Mouse (Mus musculus) forelimb bud, embryonic 11.5 days (tissue): ENCODE measurements around the gene Ndufa10.
A peak's percentile ranks its signal among the peaks of the same experiment; 100 is the strongest.
"Not testable (repeated sequence)": the region's sequence is repeated elsewhere in the genome, so short reads cannot be mapped to it uniquely, and the experiment has no call there.

Source experiments
- DNase-seq: peaks from one replicate; pipeline ENCODE4 v3.0.0-alpha.2; 2012; ENCODE audit warnings: low read depth, low spot score

Gene Ndufa10

DNA sequence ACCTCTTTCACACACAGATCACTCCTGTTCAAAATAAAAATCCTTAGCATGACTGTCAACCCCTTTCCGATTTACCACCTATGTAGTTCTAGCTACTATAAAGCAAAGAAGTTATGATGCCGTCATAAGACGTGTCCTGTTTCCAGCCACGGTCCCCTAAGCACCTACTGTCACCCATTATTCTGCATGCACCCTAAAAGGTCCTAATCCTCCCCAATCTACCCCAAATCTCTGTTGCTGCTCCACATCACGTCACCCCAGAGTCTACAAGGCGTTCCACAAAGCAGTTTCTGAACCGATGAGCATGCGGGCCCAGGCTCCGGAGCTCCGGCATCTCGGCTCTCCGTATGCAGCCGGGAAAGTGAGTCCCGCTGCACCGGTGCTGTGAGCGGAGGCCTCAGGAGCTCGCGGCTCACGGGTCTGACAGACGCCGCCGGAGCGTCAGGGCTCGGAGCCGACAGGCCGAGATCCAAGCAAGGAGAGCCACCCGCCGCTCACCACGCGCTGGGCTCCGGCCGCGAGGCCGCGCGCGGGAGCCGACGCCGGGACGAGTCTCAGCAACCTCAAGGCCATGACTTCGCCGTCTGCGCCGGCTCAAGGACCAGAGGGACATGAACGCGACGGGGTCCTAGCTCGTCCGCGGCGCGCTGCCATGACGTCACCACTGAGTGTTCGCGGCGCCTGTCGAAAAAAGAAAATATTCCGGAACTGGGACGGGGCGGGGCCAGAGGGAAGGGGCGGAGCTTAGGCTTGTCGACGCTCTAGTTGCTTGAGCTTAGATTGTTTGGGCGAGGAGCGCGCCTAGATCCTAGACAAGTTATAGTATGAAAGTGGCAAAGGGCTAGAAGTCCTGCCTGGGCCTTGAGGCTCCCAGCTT lies at the start of gene Ndufa10:
TSS of gene Ndufa10 (minus strand) at position 696 of the 877 bp plus-strand sequence.
- DNase-seq, result peak; percentile 93

DNA sequence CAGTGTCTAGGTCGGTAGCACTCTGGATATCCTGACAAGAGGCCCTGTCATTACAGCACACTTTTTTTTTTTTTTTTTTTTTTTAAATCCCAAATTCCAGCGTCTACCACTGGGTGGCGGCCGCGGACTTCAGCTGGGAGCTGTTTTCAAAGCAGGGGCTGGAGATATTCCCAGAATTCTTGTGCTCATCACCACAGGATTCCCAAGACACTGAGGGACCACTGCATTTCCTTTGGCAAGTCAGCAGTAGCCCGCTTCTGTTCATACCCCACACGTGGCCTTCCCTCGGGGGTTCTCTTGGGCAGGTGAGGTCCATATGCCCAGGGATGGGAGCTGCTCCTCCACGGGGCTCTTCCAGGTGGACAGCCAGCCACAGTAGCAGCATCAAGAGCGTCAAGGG lies 47.7 kb upstream of the Ndufa10 start:
- peak; percentile 51 for DNase-seq

DNA sequence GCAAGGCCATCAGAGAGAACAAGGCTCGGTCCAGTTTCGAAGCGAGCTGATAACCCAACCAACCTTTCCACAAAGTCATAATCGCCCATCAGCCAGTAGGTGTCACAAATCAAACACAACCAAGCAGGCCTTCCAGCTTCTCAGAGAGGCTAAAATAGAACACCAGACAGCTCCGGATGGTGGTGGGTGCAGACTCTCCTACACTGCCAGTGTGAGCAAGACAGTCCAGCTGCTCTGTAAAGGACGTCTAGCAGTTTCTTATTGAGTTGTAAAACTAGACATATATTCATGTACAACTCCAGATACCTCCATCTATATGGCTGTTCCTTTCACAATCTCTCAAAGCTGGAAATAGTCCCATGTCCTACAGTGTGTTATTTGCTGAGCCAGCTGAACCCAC lies 45.4 kb upstream of the Ndufa10 start:
- no peak for DNase-seq

GRCm38 (mm10) chr1:92518561-92518960 lies 44.9 kb upstream of the Ndufa10 start, which contains the start of gene Olfr1414:
Olfr1414 (minus strand) TSS chr1:92518661.
- DNase-seq, result no peak

GRCm38 (mm10) chr1:92515390-92515789 lies 41.7 kb upstream of the Ndufa10 start:
- no peak for DNase-seq

- DNase-seq, result not testable (repeated sequence)
Measured at GRCm38 (mm10) chr1:92511646-92512045, 38.0 kb upstream of the Ndufa10 start.

DNA sequence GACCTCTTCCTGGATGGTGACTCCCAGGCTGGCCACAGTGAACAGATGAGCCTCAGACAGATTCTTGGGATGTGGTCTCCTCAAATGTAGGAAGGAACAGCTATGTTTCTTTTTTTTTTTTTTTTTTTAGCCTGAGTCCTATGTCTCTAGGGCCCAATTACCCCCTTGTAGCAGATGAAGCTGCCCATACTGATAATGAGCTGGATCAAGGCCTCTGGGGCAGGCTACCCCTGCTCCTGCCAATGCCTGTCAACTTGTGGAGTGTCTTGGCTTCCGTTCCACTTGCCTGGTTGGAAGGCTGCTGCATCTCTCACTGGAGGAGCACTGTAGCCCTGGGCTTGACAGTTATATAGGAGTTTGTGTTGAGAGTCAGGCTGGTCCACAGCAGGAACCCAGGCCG lies 22.3 kb upstream of the Ndufa10 start, which contains the start of gene Olfr1415:
TSS of gene Olfr1415 (minus strand) at position 101 of the 400 bp plus-strand sequence.
- DNase-seq, result no peak

GRCm38 (mm10) chr1:92485013-92485412 lies 11.4 kb upstream of the Ndufa10 start, which contains the start of gene Olfr1416:
Olfr1416 (minus strand) TSS chr1:92485113.
- no peak for DNase-seq

DNA sequence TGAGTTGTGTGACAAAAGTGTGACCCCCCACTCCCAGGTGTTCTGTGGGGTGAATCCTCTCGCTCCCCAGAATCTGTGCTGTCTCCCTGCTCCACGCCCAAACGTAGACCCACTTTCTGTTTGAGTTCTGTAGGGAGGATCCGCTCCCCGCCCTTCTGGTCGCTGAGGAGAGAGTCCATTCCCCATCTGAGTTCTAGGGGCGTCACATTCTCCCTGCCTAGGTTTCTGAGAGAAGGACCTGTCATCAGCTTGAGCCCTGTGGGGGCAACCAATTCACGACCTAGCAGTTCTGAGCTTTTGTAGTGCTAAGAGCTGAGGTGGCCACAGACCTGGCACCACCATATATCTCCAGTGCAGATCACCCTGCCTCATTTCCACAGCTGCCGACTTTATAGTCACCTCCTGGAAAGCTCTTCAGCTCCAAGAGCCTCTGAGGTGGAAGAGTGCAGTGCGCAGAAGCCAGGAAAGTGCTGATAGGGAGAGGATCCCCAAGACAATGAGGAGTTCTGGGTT lies 462 bp upstream of the Ndufa10 start:
- DNase-seq, result no peak

- DNase-seq, result no peak
Measured at GRCm38 (mm10) chr1:92468891-92469290, 4.8 kb downstream of the Ndufa10 start.

DNA sequence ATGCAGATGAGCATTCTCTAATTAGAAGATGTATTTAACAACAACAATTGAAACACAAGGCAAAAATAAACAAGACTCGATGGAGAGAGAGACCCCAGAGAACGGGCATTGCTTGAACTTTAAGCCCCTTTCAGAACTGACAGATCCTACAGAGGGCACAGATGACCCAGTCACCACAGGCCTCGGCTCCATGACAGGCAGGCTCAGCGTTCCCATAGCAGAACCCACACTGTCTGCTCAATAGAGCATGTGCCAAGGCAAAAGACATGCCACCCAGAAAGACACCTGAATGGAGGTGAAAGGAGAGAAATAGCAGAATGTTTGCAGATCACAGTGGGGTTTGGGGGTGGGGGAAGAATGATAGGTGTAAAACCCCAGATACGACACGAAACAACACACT lies 15.2 kb downstream of the Ndufa10 start:
- DNase-seq, result no peak

DNA sequence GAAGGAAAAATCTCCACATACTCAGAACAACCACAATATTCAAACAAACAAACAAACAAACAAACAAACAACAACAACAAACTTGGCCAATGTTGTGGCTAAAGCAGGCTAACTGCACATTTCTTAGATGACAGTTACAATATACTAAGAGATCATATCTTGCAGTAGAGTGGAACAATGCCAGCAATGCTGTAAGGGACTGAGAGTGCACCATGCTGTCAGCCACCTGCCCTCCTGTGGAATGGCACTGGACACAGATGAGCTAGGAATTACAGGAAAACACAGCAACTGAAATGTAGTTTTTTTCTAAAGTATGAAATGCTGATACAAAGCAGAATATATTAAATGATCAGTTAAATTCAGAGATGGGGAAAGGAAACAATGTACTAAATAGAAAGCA lies 15.9 kb downstream of the Ndufa10 start:
- DNase-seq, result no peak

- peak; percentile 57 for DNase-seq
Measured at GRCm38 (mm10) chr1:92453751-92454445, 19.8 kb downstream of the Ndufa10 start.

- DNase-seq, result no peak
Measured at GRCm38 (mm10) chr1:92448293-92448692, 25.4 kb downstream of the Ndufa10 start.

DNA sequence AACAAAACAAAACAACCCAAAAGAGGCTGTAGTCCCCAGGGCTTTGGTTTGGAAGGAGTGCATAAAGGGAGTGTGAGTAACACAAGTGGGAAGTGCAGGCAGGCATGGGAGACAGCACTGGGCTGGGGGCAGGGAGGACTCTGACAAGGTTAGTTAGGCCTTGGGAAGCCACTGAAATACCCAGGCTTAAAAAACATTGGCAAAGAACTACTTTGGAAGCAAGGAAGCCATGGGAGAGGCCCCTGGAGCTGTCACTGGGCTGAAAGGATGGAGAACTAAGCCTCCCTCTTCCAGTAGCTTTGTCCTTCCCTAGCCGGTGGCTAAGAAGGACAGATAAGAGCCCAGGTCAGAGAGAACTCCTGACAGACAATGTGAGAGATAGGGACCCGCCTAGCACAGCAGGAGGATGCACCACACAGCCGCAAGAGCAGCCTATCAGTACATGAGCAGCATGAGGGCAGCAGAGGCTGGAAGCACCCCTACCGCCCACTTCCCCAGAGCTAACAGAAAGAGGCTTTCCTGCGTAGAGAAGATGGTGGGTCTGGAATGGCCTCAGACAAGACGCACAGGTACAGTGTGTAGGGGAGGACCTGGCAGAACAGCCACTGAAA lies 32.1 kb downstream of the Ndufa10 start:
- DNase-seq, result no peak

- no peak for DNase-seq
Measured at GRCm38 (mm10) chr1:92440066-92440750, 33.5 kb downstream of the Ndufa10 start.

DNA sequence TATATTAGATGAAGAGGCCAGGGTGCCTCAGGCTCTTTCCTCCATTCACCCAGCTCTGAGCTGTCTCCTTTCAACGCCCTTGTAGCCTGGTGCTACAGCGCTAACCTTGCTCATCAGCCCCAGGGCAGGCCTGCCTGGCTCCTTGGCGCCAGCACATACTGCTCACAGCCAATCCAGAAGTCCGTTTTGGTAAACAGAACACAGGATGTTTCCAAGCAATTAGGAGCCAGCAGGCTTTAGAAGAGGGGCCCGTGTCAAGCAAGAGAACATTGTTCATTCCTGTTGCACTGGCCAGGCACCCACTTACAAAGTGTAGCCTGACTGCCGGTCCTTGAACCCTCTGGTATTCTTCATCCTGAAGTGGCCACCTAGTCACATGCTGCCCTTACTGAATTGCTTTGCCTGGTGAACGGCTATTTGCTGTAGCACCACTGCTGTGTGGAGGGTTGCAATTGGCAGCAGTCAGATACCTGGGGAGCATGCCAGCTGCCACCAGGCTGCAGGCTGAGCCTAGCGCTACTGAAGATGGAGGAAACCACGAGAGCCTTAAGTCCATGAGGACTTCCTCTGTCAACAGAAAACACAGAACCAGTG lies 35.9 kb downstream of the Ndufa10 start:
- peak; percentile 19 for DNase-seq

DNA sequence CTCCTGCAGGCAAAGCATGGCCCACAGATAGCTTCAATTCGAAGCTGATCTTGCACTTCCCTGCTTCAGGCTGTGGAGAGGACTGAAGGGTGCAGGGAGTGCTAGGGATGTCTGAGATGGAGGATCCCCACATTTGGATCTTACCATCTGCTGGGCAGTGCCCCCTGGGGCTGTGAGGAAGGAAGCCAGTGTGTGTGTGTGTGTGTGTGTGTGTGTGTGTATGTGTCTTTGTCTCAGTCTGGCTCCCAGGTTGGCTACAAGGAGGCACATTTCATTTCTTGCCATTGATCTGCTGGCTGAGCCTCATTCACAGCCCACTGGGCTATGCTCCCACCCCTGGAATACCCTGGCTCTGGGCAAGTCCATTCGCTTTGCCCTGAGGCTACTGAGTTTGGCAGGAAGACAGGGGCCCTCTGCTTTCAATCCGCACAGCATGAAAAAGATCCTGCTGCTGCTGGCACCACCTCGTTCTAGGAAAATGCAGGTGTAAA lies 36.8 kb downstream of the Ndufa10 start:
- no peak for DNase-seq

- DNase-seq, result no peak
Measured at GRCm38 (mm10) chr1:92434986-92435385, 38.7 kb downstream of the Ndufa10 start.

GRCm38 (mm10) chr1:92432791-92433190 lies 40.9 kb downstream of the Ndufa10 start:
- DNase-seq, result no peak

DNA sequence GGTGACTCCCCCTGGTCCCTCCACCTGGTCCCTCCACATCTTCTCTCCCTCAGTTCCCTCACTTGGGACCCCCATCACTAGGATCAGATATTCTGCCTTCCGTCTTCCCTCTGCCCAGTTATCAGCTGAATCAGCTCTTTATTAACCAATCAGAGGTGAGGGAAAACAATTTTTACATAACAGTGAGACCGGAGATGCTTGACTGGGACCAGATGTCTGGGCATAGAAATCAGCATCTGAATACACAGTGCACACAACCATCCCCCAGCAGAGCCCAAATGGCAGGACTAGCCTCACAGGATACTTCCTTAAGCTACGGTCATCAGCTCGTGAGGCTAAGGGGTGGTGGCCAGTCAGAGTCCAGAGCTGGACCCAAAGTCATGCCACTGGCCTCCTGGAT lies 41.6 kb downstream of the Ndufa10 start:
- no peak for DNase-seq
